Mouse (Mus musculus) lung, postnatal 0 days (tissue): ENCODE measurements around the gene Ddhd1. TPM values are rescaled to one million over a fixed set of nuclear protein-coding genes. Genes with fewer than 3 reads are reported as not detected.

Experiments
- ATAC-seq: fragments of 200-750 bp; cut with Nextera tagmentation; 2 replicates; pipeline ENCODE4 v1.8.0; 2017; ENCODE audit warnings: moderate library complexity
- DNase-seq: peaks from one replicate; pipeline ENCODE4 v3.0.0-alpha.2; 2016; ENCODE audit warnings: low spot score
- H3K27ac ChIP-seq: fragments of 300-500 bp; sonication (generic); 2 replicates; pipeline ENCODE4 v1.5.1; 2014; ENCODE audit warnings: antibody characterized with exemption, mild to moderate bottlenecking, low read length, mixed read lengths
- H3K27me3 ChIP-seq: fragments of 300-500 bp; sonication (generic); replicated peaks from 2 replicates; pipeline ENCODE4 v1.6.1; 2014; ENCODE audit warnings: low read length, mixed read lengths; ENCODE audit not compliant: insufficient read depth
- H3K36me3 ChIP-seq: fragments of 300-500 bp; sonication (generic); 2 replicates; pipeline ENCODE4 v1.6.1; 2014; ENCODE audit warnings: low read length, mixed read lengths; ENCODE audit not compliant: insufficient read depth
- H3K4me1 ChIP-seq: fragments of 300-500 bp; sonication (generic); 2 replicates; pipeline ENCODE4 v1.6.1; 2014; ENCODE audit warnings: antibody characterized with exemption, low read depth, low read length, mixed read lengths; ENCODE audit not compliant: insufficient read depth
- H3K4me2 ChIP-seq: fragments of 300-500 bp; sonication (generic); replicated peaks from 2 replicates; pipeline ENCODE4 v1.6.1; 2014; ENCODE audit warnings: low read depth, mild to moderate bottlenecking, low read length, moderate library complexity, mixed read lengths
- H3K4me3 ChIP-seq: fragments of 300-500 bp; sonication (generic); 2 replicates; pipeline ENCODE4 v1.5.1; 2014; ENCODE audit warnings: low read depth, low read length
- H3K9ac ChIP-seq: fragments of 300-500 bp; sonication (generic); replicated peaks from 2 replicates; pipeline ENCODE4 v1.6.1; 2014; ENCODE audit warnings: low read depth, mild to moderate bottlenecking
- H3K9me3 ChIP-seq: fragments of 300-500 bp; sonication (generic); 2 replicates; pipeline ENCODE4 v1.6.1; 2016; ENCODE audit warnings: low read length, mixed read lengths
- CTCF ChIP-seq: IDR thresholded peaks from 2 replicates; pipeline ENCODE4 v1.5.1; 2016; ENCODE audit warnings: antibody characterized with exemption, mild to moderate bottlenecking
- EP300 ChIP-seq: IDR thresholded peaks from 2 replicates; pipeline ENCODE4 v1.6.1; 2016; ENCODE audit warnings: antibody characterized with exemption, mild to moderate bottlenecking, control low read depth
- WGBS: fragments of 180-500 bp; shearing (Covaris S2); extraction: QIAGEN DNeasy Blood & Tissue Kit; methylation state at CpG from one replicate; pipeline ENCODE4 v1.1.7; 2014; 5-methylcytosine and 5-hydroxymethylcytosine counted together
- polyA plus RNA-seq: library from polyadenylated mRNA; unstranded; fragments of >200 nt; fragmentation: Nextera tagmentation; extraction: Ambion mirVana; gene quantifications from 2 replicates; pipeline ENCODE4 v1.2.1, GENCODE M21; 2015

Gene Ddhd1
- 7.5 and 8.0 TPM in 2 replicates for polyA plus RNA-seq

- peak; percentile 93 for DNase-seq
- ATAC-seq, result peak; percentile 97
- Histone ChIP-seq H3K27me3 (no peaks in the 10 kb centered on the region), H3K4me3 (peak within 1 kb of the TSS; percentile 83), H3K27ac (peak within 1 kb of the TSS; percentile 84), H3K4me2 (peak within 1 kb of the TSS; percentile 98), H3K4me1 (peaks cover 16% of the 10 kb centered on the region; the same call in 1 of the 2 replicates), H3K9me3 (no peaks in the 10 kb centered on the region), H3K36me3 (no peaks in the 10 kb centered on the region), H3K9ac (peak within 1 kb of the TSS; percentile 50)
- TF ChIP-seq CTCF (peak; percentile 5; the same call in 1 of the 2 replicates), EP300 (no peak)
- WGBS, result 2% methylated on average over 60 of the region's 123 CpGs
These were observed at the start of gene Ddhd1 for GRCm38 (mm10) chr14:45657641-45658611. Ddhd1 (minus strand) TSS chr14:45658143.

GRCm38 (mm10) chr14:45707176-45707910 lies 49.4 kb upstream of the Ddhd1 start:
- TF ChIP-seq EP300 (no peak), CTCF (no peak)
- Histone ChIP-seq H3K27me3 (no peaks in the 10 kb centered on the region), H3K36me3 (no peaks in the 10 kb centered on the region), H3K4me1 (no peaks in the 10 kb centered on the region), H3K4me3 (no peak overlapping the region), H3K4me2 (no peak overlapping the region), H3K9me3 (peaks cover 4% of the 10 kb centered on the region; the same call in 1 of the 2 replicates), H3K9ac (no peak overlapping the region), H3K27ac (no peak overlapping the region)
- no peak for ATAC-seq
- WGBS, result 67% methylated on average over 3 of the region's 3 CpGs
- no peak for DNase-seq

- Histone ChIP-seq H3K4me3 (no peak overlapping the region), H3K27me3 (no peaks in the 10 kb centered on the region), H3K36me3 (no peaks in the 10 kb centered on the region), H3K4me1 (no peaks in the 10 kb centered on the region), H3K9ac (no peak overlapping the region), H3K27ac (no peak overlapping the region), H3K9me3 (peaks cover 4% of the 10 kb centered on the region; the same call in 1 of the 2 replicates), H3K4me2 (no peak overlapping the region)
- ATAC-seq (no peak), DNase-seq (no peak)
- TF ChIP-seq EP300 (no peak), CTCF (no peak)
- WGBS, result 51% methylated on average over 6 of the region's 6 CpGs
These were observed 42.2 kb upstream of the Ddhd1 start for GRCm38 (mm10) chr14:45700031-45700572.

- H3K36me3 ChIP-seq, result no peaks in the 10 kb centered on the region
- DNase-seq (no peak), ATAC-seq (no peak)
- WGBS, result 33% methylated on average over 3 of the region's 3 CpGs
- no peak overlapping the region for H3K9ac ChIP-seq
- TF ChIP-seq CTCF (no peak), EP300 (no peak)
- H3K9me3 ChIP-seq, result peaks cover under 1% of the 10 kb centered on the region; the same call in 1 of the 2 replicates
- H3K27me3 ChIP-seq, result no peaks in the 10 kb centered on the region
- no peak overlapping the region for H3K4me2 ChIP-seq
- H3K27ac ChIP-seq, result no peak overlapping the region
- no peaks in the 10 kb centered on the region for H3K4me1 ChIP-seq
- H3K4me3 ChIP-seq, result no peak overlapping the region
These were observed 40.9 kb upstream of the Ddhd1 start for GRCm38 (mm10) chr14:45698867-45699266.

- Histone ChIP-seq H3K4me2 (no peak overlapping the region), H3K9me3 (no peaks in the 10 kb centered on the region), H3K27ac (no peak overlapping the region), H3K4me1 (no peaks in the 10 kb centered on the region), H3K36me3 (no peaks in the 10 kb centered on the region), H3K9ac (no peak overlapping the region), H3K27me3 (no peaks in the 10 kb centered on the region), H3K4me3 (no peak overlapping the region)
- peak; percentile 56; the same call in 1 of the 2 replicates for ATAC-seq
- TF ChIP-seq CTCF (no peak), EP300 (0 out of 2 replicates have a peak, but pooled peaks have one; percentile 19)
- DNase-seq, result peak; percentile 56
- 70% methylated on average over 2 of the region's 2 CpGs for WGBS
These were observed 38.2 kb upstream of the Ddhd1 start for GRCm38 (mm10) chr14:45696098-45696497.

- Histone ChIP-seq H3K4me1 (no peaks in the 10 kb centered on the region), H3K4me3 (no peak overlapping the region), H3K36me3 (no peaks in the 10 kb centered on the region), H3K27me3 (no peaks in the 10 kb centered on the region), H3K9ac (no peak overlapping the region), H3K4me2 (no peak overlapping the region), H3K27ac (no peak overlapping the region), H3K9me3 (no peaks in the 10 kb centered on the region)
- 77% methylated on average over 2 of the region's 2 CpGs for WGBS
- DNase-seq (no peak), ATAC-seq (no peak)
- TF ChIP-seq EP300 (no peak), CTCF (no peak)
These were observed 35.9 kb upstream of the Ddhd1 start for GRCm38 (mm10) chr14:45693891-45694290.
